Mouse (Mus musculus) midbrain, embryonic 13.5 days (tissue): ENCODE measurements around the gene Tns1. TPM values are rescaled to one million over a fixed set of nuclear protein-coding genes. Genes with fewer than 3 reads are reported as not detected.
A peak's percentile ranks its signal among the peaks of the same experiment; 100 is the strongest.

Experiments
- ATAC-seq: fragments of 200-750 bp; cut with Nextera tagmentation; 2 replicates; pipeline ENCODE4 v1.8.0; 2017; ENCODE audit warnings: mild to moderate bottlenecking, moderate TSS enrichment, moderate library complexity
- H3K27ac ChIP-seq: fragments of 300-500 bp; sonication (generic); 2 replicates; pipeline ENCODE4 v1.5.1; 2015; ENCODE audit warnings: inconsistent platforms, mild to moderate bottlenecking, moderate library complexity
- H3K27me3 ChIP-seq: fragments of 300-500 bp; sonication (generic); 2 replicates; pipeline ENCODE4 v1.6.1; 2015; ENCODE audit warnings: mild to moderate bottlenecking, inconsistent platforms
- H3K36me3 ChIP-seq: fragments of 300-500 bp; sonication (generic); 2 replicates; pipeline ENCODE4 v1.6.1; 2015; ENCODE audit warnings: mild to moderate bottlenecking, inconsistent platforms
- H3K4me1 ChIP-seq: fragments of 300-500 bp; sonication (generic); replicated peaks from 2 replicates; pipeline ENCODE4 v1.6.1; 2015; ENCODE audit warnings: inconsistent platforms
- H3K4me2 ChIP-seq: fragments of 300-500 bp; sonication (generic); replicated peaks from 2 replicates; pipeline ENCODE4 v1.6.1; 2015; ENCODE audit warnings: moderate library complexity, mild to moderate bottlenecking, inconsistent platforms
- H3K4me3 ChIP-seq: fragments of 300-500 bp; sonication (generic); replicated peaks from 2 replicates; pipeline ENCODE4 v1.5.1; 2015; ENCODE audit warnings: mild to moderate bottlenecking, inconsistent platforms
- H3K9ac ChIP-seq: fragments of 300-500 bp; sonication (generic); replicated peaks from 2 replicates; pipeline ENCODE4 v1.6.1; 2015; ENCODE audit warnings: mild to moderate bottlenecking, inconsistent platforms
- H3K9me3 ChIP-seq: fragments of 300-500 bp; sonication (generic); 2 replicates; pipeline ENCODE4 v1.6.1; 2016; ENCODE audit warnings: mild to moderate bottlenecking, inconsistent platforms
- WGBS: fragments of 180-500 bp; shearing (Covaris S2); methylation state at CpG from one replicate; pipeline ENCODE4 v1.1.7; 2015; 5-methylcytosine and 5-hydroxymethylcytosine counted together
- polyA plus RNA-seq: library from polyadenylated mRNA; unstranded; fragments of >200 nt; fragmentation: Nextera tagmentation; extraction: Ambion mirVana; gene quantifications from 2 replicates; pipeline ENCODE4 v1.2.1, GENCODE M21; 2015

Tns1 gene
- polyA plus RNA-seq, 1 experiment from 2014 or later = 13.2 TPM

DNA sequence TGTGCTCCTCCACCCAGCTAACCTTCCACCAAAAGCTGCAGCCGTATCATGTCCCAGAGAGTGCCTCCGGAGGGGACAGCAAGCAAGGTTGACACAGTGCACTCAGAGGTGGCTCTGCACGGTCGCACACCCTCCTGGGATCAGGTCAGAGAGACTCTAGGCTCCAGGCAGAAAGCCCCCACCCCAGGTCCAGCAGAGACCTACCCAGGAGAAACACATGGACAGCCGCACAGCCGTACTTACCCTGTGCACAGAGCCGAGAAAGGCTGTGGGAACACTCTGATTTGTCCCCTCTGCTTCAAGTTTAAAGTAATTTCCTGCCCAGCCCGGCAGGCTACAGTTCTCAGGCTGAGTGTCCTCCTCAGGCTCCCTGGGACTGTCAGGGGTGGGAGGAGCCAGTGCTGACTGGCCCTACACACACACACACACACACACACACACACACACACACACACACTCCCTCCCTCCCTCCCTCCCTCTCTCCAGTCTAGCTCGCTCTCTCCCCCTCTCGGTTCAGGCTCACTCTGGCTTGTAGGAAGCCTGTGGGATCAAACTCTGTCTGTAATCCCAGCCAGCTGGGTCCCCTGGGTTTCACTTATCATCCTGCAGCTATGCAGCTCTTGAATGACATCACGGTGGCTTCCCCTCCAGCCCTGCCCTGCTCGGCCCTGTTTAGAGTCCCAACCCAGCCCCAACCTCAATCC is 161.4 kb downstream of the Tns1 start:
- peaks cover 22% of the 10 kb centered on the region for H3K4me1 ChIP-seq
- WGBS = 8% methylated on average over 12 of the region's 12 CpGs
- peak overlapping the region; percentile 29; the same call in 1 of the 2 replicates for H3K9ac ChIP-seq
- peak; percentile 91 for ATAC-seq
- no peaks in the 10 kb centered on the region for H3K36me3 ChIP-seq
- no peaks in the 10 kb centered on the region for H3K27me3 ChIP-seq
- peak overlapping the region; percentile 32 for H3K4me2 ChIP-seq
- no peak overlapping the region for H3K4me3 ChIP-seq
- peak overlapping the region; percentile 67 for H3K27ac ChIP-seq
- no peaks in the 10 kb centered on the region for H3K9me3 ChIP-seq

DNA sequence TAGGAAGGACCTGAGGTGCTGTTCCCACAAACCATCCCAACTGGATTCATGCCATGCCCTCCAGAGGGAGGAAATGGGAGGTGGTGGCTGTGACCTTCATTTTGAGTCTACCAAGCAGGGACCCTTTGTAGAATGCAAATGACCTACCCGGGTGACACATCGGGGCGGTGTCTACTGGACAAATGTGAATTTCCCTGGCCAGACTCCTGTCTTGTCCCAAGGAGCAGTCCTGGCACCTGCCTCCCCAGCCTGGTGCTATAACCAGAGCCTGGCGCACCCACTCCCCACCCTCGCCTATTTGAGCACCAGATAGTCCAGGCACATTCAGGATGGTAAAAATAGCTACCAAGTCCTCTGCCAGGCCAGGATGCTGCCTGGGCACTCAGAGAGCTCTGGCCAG is 162.2 kb downstream of the Tns1 start:
- 89% methylated on average over 5 of the region's 5 CpGs for WGBS
- no peak for ATAC-seq
- Histone ChIP-seq H3K4me3 (no peak overlapping the region), H3K27ac (no peak overlapping the region), H3K36me3 (no peaks in the 10 kb centered on the region), H3K27me3 (no peaks in the 10 kb centered on the region), H3K4me1 (peaks cover 22% of the 10 kb centered on the region), H3K4me2 (peak overlapping the region; percentile 32; the same call in 1 of the 2 replicates), H3K9ac (peak overlapping the region; percentile 29; the same call in 1 of the 2 replicates), H3K9me3 (no peaks in the 10 kb centered on the region)

DNA sequence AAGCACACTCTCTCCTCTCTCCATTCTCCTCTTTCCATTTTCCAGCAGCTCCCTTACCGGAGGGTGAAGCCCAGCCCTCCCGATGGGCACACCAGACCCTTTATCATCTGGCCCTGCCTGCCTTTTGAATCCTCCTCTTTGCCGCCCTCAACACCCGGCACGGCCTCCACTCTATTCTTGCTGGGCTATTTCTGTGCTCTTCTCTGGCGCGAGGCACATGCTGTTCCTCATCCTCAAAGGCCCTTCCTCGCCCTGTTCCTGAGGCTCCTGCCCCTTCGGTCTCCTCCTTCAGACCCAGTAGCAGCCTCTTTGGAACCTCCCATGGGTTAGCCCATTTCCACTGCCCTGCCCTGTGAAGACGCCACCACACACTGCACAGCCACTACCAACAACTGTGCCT is 164.5 kb downstream of the Tns1 start:
- WGBS = 91% methylated on average over 10 of the region's 10 CpGs
- no peaks in the 10 kb centered on the region for H3K27me3 ChIP-seq
- ATAC-seq = no peak

DNA sequence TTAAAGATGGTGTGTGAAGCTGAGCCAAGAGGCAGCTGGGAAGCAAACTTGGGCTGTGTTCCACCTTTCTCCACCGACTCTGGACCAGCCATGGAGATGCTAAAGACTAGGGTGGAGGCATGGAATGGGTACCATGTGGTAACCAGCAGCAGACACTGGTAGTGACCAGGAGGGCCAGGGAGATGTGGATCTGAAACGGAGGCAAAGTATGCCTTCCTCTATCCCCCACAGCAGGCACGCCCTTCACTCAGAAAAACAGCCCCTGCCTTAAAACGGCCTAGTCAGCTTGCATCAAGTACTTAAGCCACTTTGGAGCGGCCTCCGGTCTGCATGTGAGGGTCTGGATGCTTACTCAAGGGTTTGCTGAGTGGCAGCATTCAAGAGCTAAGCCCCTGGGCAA is 164.9 kb downstream of the Tns1 start:
- Histone ChIP-seq H3K27ac (no peak overlapping the region), H3K4me3 (no peak overlapping the region), H3K9me3 (no peaks in the 10 kb centered on the region), H3K4me1 (peaks cover 33% of the 10 kb centered on the region), H3K4me2 (no peak overlapping the region), H3K36me3 (no peaks in the 10 kb centered on the region), H3K27me3 (no peaks in the 10 kb centered on the region), H3K9ac (no peak overlapping the region)
- ATAC-seq = no peak
- WGBS = 83% methylated on average over 6 of the region's 6 CpGs

More for the DNA sequence above, 164.5 kb downstream of the Tns1 start:
- peaks cover 32% of the 10 kb centered on the region for H3K4me1 ChIP-seq
- H3K9ac ChIP-seq = no peak overlapping the region
- H3K9me3 ChIP-seq = no peaks in the 10 kb centered on the region
- H3K27ac ChIP-seq = no peak overlapping the region
- H3K4me2 ChIP-seq = no peak overlapping the region
- H3K36me3 ChIP-seq = no peaks in the 10 kb centered on the region
- H3K4me3 ChIP-seq = no peak overlapping the region

DNA sequence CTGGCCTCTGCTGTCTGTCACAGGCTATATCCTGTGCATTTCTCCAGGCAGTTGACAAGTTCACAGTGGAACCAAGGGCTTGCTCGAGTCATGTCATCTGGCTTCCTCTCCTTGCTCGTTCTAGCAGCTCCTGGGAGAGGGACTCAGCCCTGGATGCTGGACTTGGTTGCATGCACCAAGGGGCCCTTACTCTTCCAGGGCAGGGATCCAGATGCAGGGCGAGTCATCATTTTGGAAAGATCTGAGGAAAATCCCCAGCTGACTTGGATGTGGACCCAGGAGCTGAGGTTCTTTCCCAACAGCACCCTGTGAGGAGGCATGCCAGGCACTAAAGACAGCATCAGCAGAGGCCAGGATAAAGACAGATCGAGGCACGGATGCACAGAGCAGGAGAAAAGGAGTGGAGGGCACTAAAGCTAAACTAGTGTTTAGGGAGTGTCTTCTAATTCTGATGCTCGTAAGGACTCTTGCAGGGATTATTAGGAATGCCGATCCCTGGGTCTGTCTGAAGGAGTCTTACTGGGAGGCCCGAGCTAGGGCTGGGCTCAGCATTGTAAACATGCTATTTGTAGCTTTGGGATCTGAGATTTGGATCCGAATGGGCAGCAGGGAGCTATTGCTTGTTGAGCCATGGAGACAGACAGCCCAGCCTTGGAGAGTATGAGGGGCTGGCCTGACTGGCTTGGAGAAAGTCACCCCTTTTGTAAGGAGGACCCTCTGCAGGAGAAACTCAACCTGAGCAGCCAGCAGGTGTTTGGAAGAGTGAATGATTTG is 165.9 kb downstream of the Tns1 start:
- Histone ChIP-seq H3K4me2 (no peak overlapping the region), H3K9ac (no peak overlapping the region), H3K4me1 (peaks cover 24% of the 10 kb centered on the region), H3K4me3 (no peak overlapping the region), H3K36me3 (no peaks in the 10 kb centered on the region), H3K27me3 (no peaks in the 10 kb centered on the region), H3K27ac (no peak overlapping the region), H3K9me3 (no peaks in the 10 kb centered on the region)
- WGBS = 37% methylated on average over 9 of the region's 9 CpGs
- ATAC-seq = no peak

DNA sequence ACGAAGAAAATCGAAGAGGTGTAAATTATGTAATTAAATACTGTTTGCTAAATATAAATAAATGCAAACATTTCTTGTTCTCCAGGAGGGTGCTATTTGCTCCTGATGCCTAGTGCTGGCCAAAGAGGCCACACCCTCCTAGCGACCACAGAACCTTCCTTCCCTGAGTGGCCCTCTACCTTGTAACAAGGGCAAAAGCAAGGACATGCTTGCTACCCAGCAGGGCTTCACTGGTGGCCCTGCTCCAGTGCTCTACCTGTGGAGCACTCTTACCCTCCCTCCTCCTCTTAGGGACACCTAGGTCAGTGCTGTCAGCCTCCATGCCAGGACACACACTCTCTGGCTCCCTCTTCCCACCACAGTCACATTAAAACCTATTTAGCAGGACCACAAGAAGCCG is 166.8 kb downstream of the Tns1 start:
- H3K4me2 ChIP-seq = no peak overlapping the region
- 0 out of 2 replicates have a peak, but pooled peaks cover 3% of the 10 kb centered on the region for H3K36me3 ChIP-seq
- H3K4me1 ChIP-seq = peaks cover 15% of the 10 kb centered on the region
- ATAC-seq = no peak
- no peak overlapping the region for H3K27ac ChIP-seq
- WGBS = 89% methylated on average over 4 of the region's 4 CpGs
- H3K4me3 ChIP-seq = no peak overlapping the region
- no peaks in the 10 kb centered on the region for H3K27me3 ChIP-seq
- H3K9me3 ChIP-seq = no peaks in the 10 kb centered on the region
- H3K9ac ChIP-seq = no peak overlapping the region

DNA sequence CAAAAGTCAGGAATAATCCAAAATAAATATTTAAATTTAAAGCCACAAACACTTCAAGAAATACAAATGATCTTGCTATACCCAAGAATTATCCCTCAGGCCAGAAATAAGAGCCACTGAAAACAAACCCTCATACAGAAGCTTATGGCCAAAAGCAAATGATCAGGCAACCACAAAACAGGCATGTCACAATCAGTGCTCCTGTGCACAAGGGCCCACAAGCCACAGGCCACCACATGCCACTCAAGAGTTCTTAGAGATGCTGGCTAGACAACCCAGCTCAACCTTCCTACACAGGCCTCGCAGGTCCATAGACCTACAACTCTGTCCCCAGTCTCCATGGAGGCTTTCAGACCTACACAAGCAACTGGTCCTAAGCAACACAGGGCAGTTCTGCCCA is 167.9 kb downstream of the Tns1 start:
- Histone ChIP-seq H3K27ac (no peak overlapping the region), H3K4me2 (no peak overlapping the region), H3K4me1 (peaks cover 12% of the 10 kb centered on the region; the same call in 1 of the 2 replicates), H3K9me3 (no peaks in the 10 kb centered on the region), H3K27me3 (no peaks in the 10 kb centered on the region), H3K9ac (no peak overlapping the region), H3K4me3 (no peak overlapping the region), H3K36me3 (0 out of 2 replicates have a peak, but pooled peaks cover 3% of the 10 kb centered on the region)
- no peak for ATAC-seq
- WGBS = 100% methylated on average over 1 of the region's 1 CpGs

DNA sequence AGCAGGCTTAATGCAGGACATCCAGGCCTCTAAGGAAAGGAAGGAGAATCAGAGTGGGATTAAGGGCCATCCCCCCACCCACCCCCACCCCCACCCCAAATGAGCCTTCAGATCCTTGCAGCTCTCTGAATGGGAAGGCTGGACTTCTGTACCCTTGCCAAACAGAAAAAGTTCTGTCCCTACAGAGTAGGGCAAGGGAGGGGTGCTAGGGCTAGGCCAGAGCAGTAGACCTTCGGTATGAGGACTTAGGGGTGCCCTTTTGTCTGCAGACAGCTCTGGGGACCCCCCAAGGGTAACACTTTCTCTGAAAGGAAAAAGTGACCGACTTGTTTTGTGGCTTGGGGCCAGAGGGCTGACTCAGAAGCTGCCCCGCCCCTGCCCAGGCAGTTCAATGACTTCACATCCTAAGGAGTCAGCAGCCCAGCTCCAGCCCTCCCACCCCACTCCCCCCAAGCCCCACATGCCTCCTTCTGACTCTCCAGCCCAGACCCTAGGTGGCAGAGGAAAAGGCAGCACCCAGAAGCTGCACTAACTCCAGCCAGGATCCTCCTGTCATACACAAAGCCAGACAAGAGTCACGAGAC is 168.9 kb downstream of the Tns1 start:
- H3K27ac ChIP-seq = no peak overlapping the region

DNA sequence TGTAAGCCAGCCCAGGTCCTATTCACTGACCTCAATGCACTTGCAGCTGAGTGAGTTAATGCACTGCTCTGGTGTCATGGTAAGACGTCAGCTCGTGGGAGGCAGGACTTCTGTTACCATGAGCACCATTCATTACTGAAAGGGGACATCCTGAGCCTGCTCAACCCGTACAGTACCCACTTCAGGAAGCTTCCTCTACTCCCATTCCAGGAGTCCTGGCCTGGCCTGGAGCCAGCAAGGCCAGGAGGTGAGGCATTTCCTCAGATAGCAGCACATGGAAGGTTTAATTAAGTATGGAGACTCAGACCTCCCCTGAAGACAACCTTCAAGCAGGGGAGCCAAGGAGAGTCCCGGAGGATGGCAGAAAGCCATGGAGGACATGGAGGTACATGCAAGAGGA is 169.6 kb downstream of the Tns1 start:
- Histone ChIP-seq H3K36me3 (0 out of 2 replicates have a peak, but pooled peaks cover 3% of the 10 kb centered on the region), H3K9ac (no peak overlapping the region), H3K4me1 (peaks cover 12% of the 10 kb centered on the region; the same call in 1 of the 2 replicates), H3K4me2 (no peak overlapping the region), H3K27ac (no peak overlapping the region), H3K9me3 (no peaks in the 10 kb centered on the region), H3K27me3 (no peaks in the 10 kb centered on the region), H3K4me3 (no peak overlapping the region)
- 60% methylated on average over 4 of the region's 4 CpGs for WGBS
- no peak for ATAC-seq

More for the DNA sequence above, 168.9 kb downstream of the Tns1 start:
- 0 out of 2 replicates have a peak, but pooled peaks have one; percentile 52 for ATAC-seq
- peaks cover 12% of the 10 kb centered on the region; the same call in 1 of the 2 replicates for H3K4me1 ChIP-seq
- no peak overlapping the region for H3K9ac ChIP-seq
- no peaks in the 10 kb centered on the region for H3K27me3 ChIP-seq
- no peak overlapping the region for H3K4me3 ChIP-seq
- 18% methylated on average over 4 of the region's 4 CpGs for WGBS
- no peaks in the 10 kb centered on the region for H3K9me3 ChIP-seq
- 0 out of 2 replicates have a peak, but pooled peaks cover 3% of the 10 kb centered on the region for H3K36me3 ChIP-seq
- no peak overlapping the region for H3K4me2 ChIP-seq

DNA sequence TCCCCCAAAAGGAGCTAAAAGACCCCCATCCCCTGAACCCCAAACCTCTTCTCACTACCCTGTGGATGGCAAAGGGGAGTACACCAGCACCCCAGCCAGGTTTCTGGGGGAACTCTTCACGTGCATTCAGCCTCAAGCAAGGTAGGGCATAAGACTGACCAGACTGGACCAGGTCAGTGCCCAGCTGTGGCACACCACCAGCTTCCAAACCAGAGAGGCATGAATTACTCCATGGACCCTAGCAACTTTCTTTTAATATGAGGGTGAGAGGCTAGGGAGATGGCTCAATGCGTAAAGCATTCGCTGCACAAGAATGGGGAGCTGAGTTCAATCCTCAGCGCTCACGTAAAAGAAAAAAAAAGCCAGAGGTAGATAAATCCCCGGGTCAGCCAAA is 170.2 kb downstream of the Tns1 start:
- no peak overlapping the region for H3K4me2 ChIP-seq
- no peak overlapping the region for H3K4me3 ChIP-seq
- no peaks in the 10 kb centered on the region for H3K27me3 ChIP-seq
- ATAC-seq = no peak
- H3K4me1 ChIP-seq = peaks cover 12% of the 10 kb centered on the region; the same call in 1 of the 2 replicates
- no peaks in the 10 kb centered on the region for H3K9me3 ChIP-seq
- no peak overlapping the region for H3K9ac ChIP-seq
- 0 out of 2 replicates have a peak, but pooled peaks cover 3% of the 10 kb centered on the region for H3K36me3 ChIP-seq
- 79% methylated on average over 6 of the region's 6 CpGs for WGBS
- H3K27ac ChIP-seq = no peak overlapping the region

DNA sequence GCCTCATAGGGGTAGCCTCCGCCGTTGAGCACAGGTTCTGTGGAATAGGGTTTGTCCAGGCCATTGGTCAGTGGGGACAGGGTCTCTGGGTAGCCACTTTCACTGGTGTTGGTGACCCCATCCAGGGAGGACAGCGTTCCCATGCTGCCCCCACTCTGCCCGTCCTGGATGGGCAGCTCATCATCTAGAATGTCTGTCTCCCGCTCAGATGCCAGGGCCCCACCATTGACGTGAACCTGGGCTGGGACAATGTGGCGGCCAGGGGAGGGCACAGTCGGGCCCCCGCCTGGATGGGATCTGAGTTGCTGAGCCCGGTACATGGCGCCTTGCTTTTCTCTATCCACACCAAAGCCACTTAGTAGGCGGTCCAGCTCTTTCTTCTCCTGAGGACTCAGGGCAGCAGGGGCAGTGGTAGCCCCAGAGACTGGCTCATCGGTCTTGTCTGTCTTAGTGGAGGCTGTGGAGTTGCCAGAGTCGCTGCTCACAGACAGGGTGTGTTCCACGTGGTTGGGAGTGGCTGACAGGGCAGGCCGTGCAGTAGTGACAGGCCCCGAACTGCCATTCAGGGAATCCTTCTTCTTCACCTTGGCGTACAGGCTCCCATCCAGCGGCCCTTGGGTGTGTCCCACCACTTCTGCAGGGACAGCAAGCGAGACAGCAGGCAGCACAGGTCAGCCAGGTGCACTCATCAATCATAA is 170.8 kb downstream of the Tns1 start:
- no peak overlapping the region for H3K27ac ChIP-seq
- no peaks in the 10 kb centered on the region for H3K27me3 ChIP-seq
- H3K4me1 ChIP-seq = peaks cover 12% of the 10 kb centered on the region; the same call in 1 of the 2 replicates
- H3K9ac ChIP-seq = no peak overlapping the region
- 0 out of 2 replicates have a peak, but pooled peaks cover 3% of the 10 kb centered on the region for H3K36me3 ChIP-seq
- ATAC-seq = no peak; the same call in 1 of the 2 replicates
- H3K4me2 ChIP-seq = no peak overlapping the region
- H3K9me3 ChIP-seq = no peaks in the 10 kb centered on the region
- 87% methylated on average over 20 of the region's 20 CpGs for WGBS
- no peak overlapping the region for H3K4me3 ChIP-seq
